Mouse (Mus musculus) hindbrain, postnatal 0 days (tissue): ENCODE data around the gene Nebl. TPM values are rescaled to one million over a fixed set of nuclear protein-coding genes. Genes with fewer than 3 reads are reported as not detected.

ENCODE experiments used
- ATAC-seq: fragments of 200-750 bp; cut with Nextera tagmentation; 2 replicates; pipeline ENCODE4 v1.8.0; 2017; ENCODE audit warnings: mild to moderate bottlenecking, moderate TSS enrichment, moderate library complexity
- DNase-seq: peaks from one replicate; pipeline ENCODE4 v3.0.0-alpha.2; 2015; ENCODE audit warnings: low spot score
- H3K27ac ChIP-seq: fragments of 300-500 bp; sonication (generic); 2 replicates; pipeline ENCODE4 v1.5.1; 2014; ENCODE audit warnings: mild to moderate bottlenecking
- H3K27me3 ChIP-seq: fragments of 300-500 bp; sonication (generic); 2 replicates; pipeline ENCODE4 v1.6.1; 2014; ENCODE audit warnings: low read length, mixed read lengths; ENCODE audit not compliant: insufficient read depth
- H3K36me3 ChIP-seq: fragments of 300-500 bp; sonication (generic); 2 replicates; pipeline ENCODE4 v1.6.1; 2014; ENCODE audit warnings: low read length, mixed read lengths; ENCODE audit not compliant: insufficient read depth
- H3K4me1 ChIP-seq: fragments of 300-500 bp; sonication (generic); 2 replicates; pipeline ENCODE4 v1.6.1; 2014; ENCODE audit warnings: antibody characterized with exemption, low read length, mixed read lengths; ENCODE audit not compliant: insufficient read depth
- H3K4me2 ChIP-seq: fragments of 300-500 bp; sonication (generic); 2 replicates; pipeline ENCODE4 v1.6.1; 2014; ENCODE audit warnings: low read depth, mild to moderate bottlenecking, low read length, moderate library complexity, mixed read lengths
- H3K4me3 ChIP-seq: fragments of 300-500 bp; sonication (generic); 2 replicates; pipeline ENCODE4 v1.5.1; 2014; ENCODE audit warnings: low read length
- H3K9ac ChIP-seq: fragments of 300-500 bp; sonication (generic); replicated peaks from 2 replicates; pipeline ENCODE4 v1.6.1; 2014; ENCODE audit warnings: mild to moderate bottlenecking, low read length, moderate library complexity, mixed read lengths
- H3K9me3 ChIP-seq: fragments of 300-500 bp; sonication (generic); 2 replicates; pipeline ENCODE4 v1.6.1; 2016; ENCODE audit warnings: low read length, mixed read lengths
- CTCF ChIP-seq: IDR thresholded peaks from 2 replicates; pipeline ENCODE4 v1.5.1; 2016; ENCODE audit warnings: antibody characterized with exemption, control low read depth, low read depth
- WGBS: fragments of 180-500 bp; shearing (Covaris S2); extraction: QIAGEN DNeasy Blood & Tissue Kit; methylation state at CpG from one replicate; pipeline ENCODE4 v1.1.7; 2014; 5-methylcytosine and 5-hydroxymethylcytosine counted together
- polyA plus RNA-seq: library from polyadenylated mRNA; unstranded; fragments of >200 nt; fragmentation: Nextera tagmentation; extraction: Ambion mirVana; gene quantifications from 2 replicates; pipeline ENCODE4 v1.2.1, GENCODE M21; 2015
- total RNA-seq: library from RNA; depleted of rRNA; stranded (reverse); fragments of >200 nt; gene quantifications from 2 replicates; pipeline ENCODE4 v1.2.3, GENCODE M21; 2014

Nebl gene
- total and polyA plus RNA-seq, 2 experiments from 2014 or later: 15.4 to 25.8 TPM

- no peak for ATAC-seq
- 86% methylated on average over 7 of the region's 7 CpGs for WGBS
Observed at GRCm38 (mm10) chr2:17642770-17643169, 88.5 kb downstream of the Nebl start.

GRCm38 (mm10) chr2:17640861-17641260, 90.4 kb downstream of the Nebl start:
- 61% methylated on average over 4 of the region's 4 CpGs for WGBS
- Histone ChIP-seq H3K36me3 (no peaks in the 10 kb centered on the region), H3K27me3 (no peaks in the 10 kb centered on the region), H3K4me2 (no peak overlapping the region), H3K4me1 (no peaks in the 10 kb centered on the region), H3K4me3 (no peak overlapping the region), H3K27ac (no peak overlapping the region), H3K9me3 (no peaks in the 10 kb centered on the region), H3K9ac (no peak overlapping the region)
- DNase-seq (no peak), ATAC-seq (no peak)
- no peak for TF ChIP-seq CTCF

More at GRCm38 (mm10) chr2:17642770-17643169, 88.5 kb downstream of the Nebl start:
- Histone ChIP-seq H3K27ac (no peak overlapping the region), H3K4me3 (no peak overlapping the region), H3K4me1 (no peaks in the 10 kb centered on the region), H3K9me3 (no peaks in the 10 kb centered on the region), H3K27me3 (no peaks in the 10 kb centered on the region), H3K36me3 (no peaks in the 10 kb centered on the region), H3K4me2 (no peak overlapping the region), H3K9ac (no peak overlapping the region)
- DNase-seq: no peak
- no peak for TF ChIP-seq CTCF

DNA sequence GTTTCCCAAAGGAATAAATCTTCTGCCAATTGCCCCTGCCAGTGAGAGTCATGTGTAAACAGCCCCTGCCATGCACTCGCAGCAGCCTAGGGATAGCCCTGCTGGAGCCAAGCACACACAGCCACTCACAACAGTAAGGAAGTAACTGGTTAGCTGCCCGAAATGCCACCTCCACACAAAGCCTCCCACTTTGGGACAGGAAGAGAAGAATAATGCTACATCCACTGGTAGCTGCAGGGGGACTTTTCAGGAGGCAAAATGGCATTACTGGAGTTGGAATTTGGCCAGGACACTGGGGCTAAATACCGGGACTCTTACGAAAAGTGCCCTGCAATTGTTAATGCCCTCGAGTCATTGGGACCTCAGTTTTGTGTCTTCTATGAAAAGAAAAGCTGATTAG, 92.6 kb downstream of the Nebl start:
- TF ChIP-seq CTCF: no peak
- Histone ChIP-seq H3K4me2 (0 out of 2 replicates have a peak overlapping the region, but pooled peaks have one; percentile 19), H3K27me3 (no peaks in the 10 kb centered on the region), H3K9me3 (no peaks in the 10 kb centered on the region), H3K9ac (no peak overlapping the region), H3K27ac (no peak overlapping the region), H3K4me3 (no peak overlapping the region), H3K4me1 (no peaks in the 10 kb centered on the region), H3K36me3 (no peaks in the 10 kb centered on the region)
- ATAC-seq: peak; percentile 78
- 13% methylated on average over 5 of the region's 5 CpGs for WGBS
- DNase-seq: peak; percentile 69

DNA sequence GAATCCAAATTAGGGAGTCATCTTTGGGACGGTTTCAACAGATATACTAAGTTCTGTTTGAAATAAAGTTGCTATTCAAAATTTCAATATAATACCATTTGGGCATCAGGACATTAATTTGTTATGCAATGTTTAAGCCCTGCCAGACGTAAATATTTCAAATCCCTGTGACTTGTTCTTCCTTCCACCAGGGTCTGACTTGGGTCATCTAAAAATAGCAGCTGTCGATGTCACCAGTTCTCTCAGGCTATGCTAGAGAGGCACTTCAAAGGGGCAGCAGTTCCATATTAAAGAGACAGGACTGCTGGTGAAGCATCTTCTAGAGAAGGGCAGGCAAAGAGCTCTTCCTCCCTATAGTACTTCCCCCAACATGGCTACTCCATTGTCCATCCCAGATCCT, 107.3 kb downstream of the Nebl start:
- H3K9ac ChIP-seq: no peak overlapping the region
- no peaks in the 10 kb centered on the region for H3K27me3 ChIP-seq
- ATAC-seq (no peak), DNase-seq (no peak)
- no peaks in the 10 kb centered on the region for H3K36me3 ChIP-seq
- no peaks in the 10 kb centered on the region for H3K9me3 ChIP-seq
- no peak overlapping the region for H3K4me2 ChIP-seq
- no peaks in the 10 kb centered on the region for H3K4me1 ChIP-seq
- 69% methylated on average over 3 of the region's 3 CpGs for WGBS
- no peak overlapping the region for H3K27ac ChIP-seq
- H3K4me3 ChIP-seq: no peak overlapping the region
- no peak for TF ChIP-seq CTCF

- no peak for DNase-seq
- H3K27me3 ChIP-seq: no peaks in the 10 kb centered on the region
- no peak for TF ChIP-seq CTCF
Observed at GRCm38 (mm10) chr2:17610259-17610658, 121.0 kb downstream of the Nebl start.

GRCm38 (mm10) chr2:17603573-17603972, 127.7 kb downstream of the Nebl start:
- Histone ChIP-seq H3K4me2 (no peak overlapping the region), H3K4me1 (no peaks in the 10 kb centered on the region), H3K27me3 (no peaks in the 10 kb centered on the region), H3K36me3 (no peaks in the 10 kb centered on the region), H3K9me3 (no peaks in the 10 kb centered on the region), H3K9ac (no peak overlapping the region), H3K4me3 (no peak overlapping the region), H3K27ac (no peak overlapping the region)
- no peak for DNase-seq
- no peak for ATAC-seq
- TF ChIP-seq CTCF: no peak
- 55% methylated on average over 4 of the region's 4 CpGs for WGBS

More at GRCm38 (mm10) chr2:17610259-17610658, 121.0 kb downstream of the Nebl start:
- Histone ChIP-seq H3K27ac (no peak overlapping the region), H3K9me3 (no peaks in the 10 kb centered on the region), H3K4me2 (no peak overlapping the region), H3K4me3 (no peak overlapping the region), H3K4me1 (no peaks in the 10 kb centered on the region), H3K9ac (no peak overlapping the region), H3K36me3 (no peaks in the 10 kb centered on the region)
- ATAC-seq: no peak
- WGBS: 51% methylated on average over 3 of the region's 3 CpGs

DNA sequence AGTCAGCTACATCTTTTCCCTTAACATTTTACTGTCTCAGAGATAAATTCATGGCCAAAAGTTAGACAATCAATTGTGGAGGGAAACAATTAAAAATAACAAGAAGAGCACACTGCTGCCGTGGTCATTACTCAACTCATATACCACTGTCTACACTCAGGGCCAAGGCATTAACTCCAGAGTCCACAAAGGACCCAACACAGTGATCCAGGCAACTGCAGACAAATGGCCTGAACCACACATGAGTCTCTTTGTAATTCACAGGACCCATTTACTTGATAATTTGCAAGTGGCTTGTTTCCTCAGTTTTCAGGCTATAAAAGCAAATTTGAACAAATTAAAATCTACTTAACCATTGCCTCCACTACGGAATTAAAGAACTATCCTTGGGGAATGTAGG, 130.6 kb downstream of the Nebl start:
- TF ChIP-seq CTCF: no peak
- Histone ChIP-seq H3K27ac (no peak overlapping the region), H3K27me3 (no peaks in the 10 kb centered on the region), H3K36me3 (no peaks in the 10 kb centered on the region), H3K4me1 (no peaks in the 10 kb centered on the region), H3K9ac (no peak overlapping the region), H3K4me2 (no peak overlapping the region), H3K9me3 (no peaks in the 10 kb centered on the region), H3K4me3 (no peak overlapping the region)
- WGBS: 67% methylated on average over 2 of the region's 2 CpGs
- no peak for ATAC-seq
- no peak for DNase-seq
